Mouse (Mus musculus) embryonic facial prominence, embryonic 12.5 days (tissue): ENCODE measurements around the gene Ttll7. TPM values are rescaled to one million over a fixed set of nuclear protein-coding genes. Genes with fewer than 3 reads are reported as not detected.

Experiments used
- ATAC-seq: fragments of 200-750 bp; cut with Nextera tagmentation; 2 replicates; pipeline ENCODE4 v1.8.0; 2017; ENCODE audit not compliant: insufficient number of reproducible peaks, insufficient read depth, low FRiP score, low TSS enrichment
- H3K27ac ChIP-seq: fragments of 300-500 bp; sonication (generic); 2 replicates; pipeline ENCODE4 v1.5.1; 2016; ENCODE audit warnings: mild to moderate bottlenecking
- H3K27me3 ChIP-seq: fragments of 300-500 bp; sonication (generic); 2 replicates; pipeline ENCODE4 v1.6.1; 2016; ENCODE audit warnings: mild to moderate bottlenecking, moderate library complexity
- H3K36me3 ChIP-seq: fragments of 300-500 bp; sonication (generic); 2 replicates; pipeline ENCODE4 v1.6.1; 2016; ENCODE audit warnings: mild to moderate bottlenecking
- H3K4me1 ChIP-seq: fragments of 300-500 bp; sonication (generic); 2 replicates; pipeline ENCODE4 v1.6.1; 2016
- H3K4me2 ChIP-seq: fragments of 300-500 bp; sonication (generic); replicated peaks from 2 replicates; pipeline ENCODE4 v1.6.1; 2016; ENCODE audit warnings: mild to moderate bottlenecking, moderate library complexity
- H3K4me3 ChIP-seq: fragments of 300-500 bp; sonication (generic); 2 replicates; pipeline ENCODE4 v1.5.1; 2016; ENCODE audit warnings: mild to moderate bottlenecking
- H3K9ac ChIP-seq: fragments of 300-500 bp; sonication (generic); 2 replicates; pipeline ENCODE4 v1.6.1; 2016; ENCODE audit warnings: mild to moderate bottlenecking, moderate library complexity
- H3K9me3 ChIP-seq: fragments of 300-500 bp; sonication (generic); 2 replicates; pipeline ENCODE4 v1.6.1; 2016; ENCODE audit warnings: mild to moderate bottlenecking, moderate library complexity
- WGBS: fragments of 180-500 bp; shearing (Covaris S2); methylation state at CpG from one replicate; pipeline ENCODE4 v1.1.7; 2016; 5-methylcytosine and 5-hydroxymethylcytosine counted together
- polyA plus RNA-seq: library from polyadenylated mRNA; unstranded; fragments of >200 nt; fragmentation: Nextera tagmentation; extraction: Ambion mirVana; gene quantifications from 2 replicates; pipeline ENCODE4 v1.2.1, GENCODE M21; 2016

Gene Ttll7
- 5.4 and 7.6 TPM in 2 replicates for polyA plus RNA-seq

DNA sequence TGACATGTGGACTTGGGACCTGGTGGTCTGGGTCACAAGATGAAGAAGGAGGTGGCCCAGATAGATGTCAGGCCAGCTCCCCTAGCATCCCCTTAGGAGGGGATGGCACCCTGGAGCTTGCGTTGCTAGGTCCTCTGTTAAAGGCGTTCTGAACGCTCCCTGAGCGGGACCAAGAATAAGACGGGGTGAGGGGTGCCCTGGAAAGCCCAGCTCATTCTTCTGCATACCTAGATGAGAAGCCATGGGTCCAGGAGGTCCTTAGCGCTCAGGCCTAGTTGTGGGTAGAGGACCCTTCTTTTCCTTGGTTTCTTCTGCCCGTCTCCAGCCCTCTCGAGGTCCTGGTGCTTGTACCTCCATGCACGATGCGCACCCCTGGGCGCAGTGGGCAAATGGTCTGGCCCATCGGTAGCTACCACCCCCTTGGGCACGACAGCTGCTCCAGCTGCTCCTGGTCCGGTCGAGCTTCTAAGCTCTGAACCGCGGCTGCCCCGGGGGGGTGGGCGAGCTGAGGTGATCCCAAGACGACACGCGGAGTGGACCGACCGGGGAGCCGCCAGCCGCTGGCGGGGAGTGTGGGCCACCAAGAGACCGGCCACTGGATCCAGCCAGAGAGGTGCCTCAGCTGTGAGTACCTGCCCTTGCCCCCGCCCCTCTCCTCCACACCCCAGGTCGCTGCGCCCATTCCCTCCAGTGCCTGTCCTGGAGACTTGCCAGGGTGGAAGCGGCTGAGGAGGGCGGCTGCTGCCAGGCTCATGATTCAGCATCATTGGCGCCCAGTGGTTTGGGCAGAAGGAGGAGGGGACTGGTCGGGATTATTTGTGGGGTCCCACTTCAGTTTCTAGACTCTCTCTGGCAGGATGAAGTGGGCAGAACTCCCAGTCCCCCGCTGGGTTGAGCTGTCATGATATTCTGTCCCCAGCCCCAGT, at the start of gene Ttll7:
Ttll7 (plus strand) TSS at position 402 of the 926 bp plus-strand sequence.
- 0 out of 2 replicates have a peak within 1 kb of the TSS, but pooled peaks have one; percentile 20 for H3K27ac ChIP-seq
- H3K27me3 ChIP-seq: no peaks in the 10 kb centered on the region

DNA sequence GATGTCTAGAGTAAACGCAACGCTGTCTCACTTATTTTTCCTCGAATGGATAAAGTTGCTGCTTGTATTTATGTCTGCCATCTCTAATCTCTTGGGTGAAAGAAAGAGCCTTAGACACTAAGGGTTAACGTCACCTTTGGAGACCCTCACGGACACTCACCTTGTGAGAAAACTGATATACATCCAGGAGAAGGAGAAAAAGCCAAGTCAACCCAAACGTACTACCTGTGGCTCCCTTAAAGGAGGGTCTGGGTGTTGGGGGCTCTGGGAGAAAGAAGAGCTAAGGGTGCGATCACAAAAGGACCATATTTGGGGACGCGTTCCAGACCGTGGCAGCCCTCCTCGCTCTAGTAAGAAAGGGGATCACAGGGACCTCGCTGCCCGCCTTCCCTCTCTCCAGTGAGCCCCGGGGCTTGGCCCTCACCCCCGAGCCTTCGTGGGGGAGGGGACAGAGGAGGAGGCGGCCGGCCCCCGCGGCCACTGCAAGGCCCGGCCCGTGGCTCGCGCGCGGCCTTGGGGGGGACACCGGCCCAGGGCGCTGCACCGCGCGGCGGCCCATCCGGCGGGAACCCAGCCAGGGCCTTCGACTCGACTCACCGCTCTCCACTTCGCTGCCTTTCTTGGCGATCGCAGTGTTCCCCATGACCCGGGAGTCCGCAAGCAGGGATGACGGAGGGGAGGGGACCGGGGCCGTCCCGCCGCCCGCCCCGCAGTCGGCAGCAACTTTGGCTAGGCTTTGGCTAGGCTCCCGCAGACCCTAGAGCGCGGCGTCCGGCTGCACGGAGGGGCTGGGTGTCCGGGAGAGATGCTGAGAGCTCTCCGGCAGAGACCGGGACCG, 39.9 kb upstream of the Ttll7 start:
- H3K4me3 ChIP-seq: peak overlapping the region; percentile 63
- no peaks in the 10 kb centered on the region for H3K36me3 ChIP-seq
- peak overlapping the region; percentile 75 for H3K9ac ChIP-seq
- ATAC-seq: peak; percentile 83
- peak overlapping the region; percentile 88 for H3K27ac ChIP-seq
- H3K27me3 ChIP-seq: no peaks in the 10 kb centered on the region
- H3K4me2 ChIP-seq: peak overlapping the region; percentile 78
- WGBS: under 1% methylated on average over 58 of the region's 60 CpGs
- no peaks in the 10 kb centered on the region for H3K9me3 ChIP-seq
- peaks cover 9% of the 10 kb centered on the region; the same call in 1 of the 2 replicates for H3K4me1 ChIP-seq

More for the DNA sequence above, at the start of gene Ttll7:
- Histone ChIP-seq H3K4me3 (peak within 1 kb of the TSS; percentile 70), H3K4me1 (no peaks in the 10 kb centered on the region), H3K36me3 (no peaks in the 10 kb centered on the region), H3K4me2 (peak within 1 kb of the TSS; percentile 80), H3K9me3 (no peaks in the 10 kb centered on the region), H3K9ac (peak within 1 kb of the TSS; percentile 73)
- ATAC-seq: peak; percentile 91
- WGBS: under 1% methylated on average over 35 of the region's 36 CpGs

DNA sequence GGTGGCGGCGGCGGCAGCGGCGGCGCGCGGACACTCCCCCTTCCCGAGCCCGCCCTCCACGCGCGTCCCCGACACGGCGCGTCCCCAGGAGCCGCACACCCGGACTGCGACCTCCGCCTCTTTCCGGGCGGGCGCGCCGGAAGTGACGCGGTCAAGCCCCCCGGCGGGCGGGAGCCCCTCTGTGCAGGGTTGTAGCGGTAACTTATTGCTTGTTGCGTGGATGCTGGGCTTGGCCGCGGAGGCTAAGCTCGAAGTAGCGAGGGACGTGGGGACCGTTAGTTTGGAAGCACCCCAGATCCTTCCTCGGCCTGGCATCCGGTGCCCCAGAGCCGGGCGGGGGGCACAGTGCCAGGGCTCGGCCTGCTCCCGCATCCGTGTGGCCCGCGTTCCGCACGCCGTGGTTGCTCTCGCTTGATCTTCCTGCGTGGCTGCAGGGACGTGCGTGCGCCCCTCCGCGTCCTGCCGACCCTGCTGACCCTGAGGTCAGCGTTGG, 39.2 kb upstream of the Ttll7 start, which contains the start of gene Prkacb:
Prkacb (minus strand) TSS at position 90 of the 493 bp plus-strand sequence.
- peak within 1 kb of the TSS; percentile 63 for H3K4me3 ChIP-seq
- no peaks in the 10 kb centered on the region for H3K9me3 ChIP-seq
- ATAC-seq: peak; percentile 96
- no peaks in the 10 kb centered on the region for H3K27me3 ChIP-seq
- under 1% methylated on average over 60 of the region's 60 CpGs for WGBS
- H3K4me2 ChIP-seq: peak within 1 kb of the TSS; percentile 78
- peak within 1 kb of the TSS; percentile 88 for H3K27ac ChIP-seq
- peaks cover 9% of the 10 kb centered on the region; the same call in 1 of the 2 replicates for H3K4me1 ChIP-seq
- no peaks in the 10 kb centered on the region for H3K36me3 ChIP-seq
- H3K9ac ChIP-seq: peak within 1 kb of the TSS; percentile 75

DNA sequence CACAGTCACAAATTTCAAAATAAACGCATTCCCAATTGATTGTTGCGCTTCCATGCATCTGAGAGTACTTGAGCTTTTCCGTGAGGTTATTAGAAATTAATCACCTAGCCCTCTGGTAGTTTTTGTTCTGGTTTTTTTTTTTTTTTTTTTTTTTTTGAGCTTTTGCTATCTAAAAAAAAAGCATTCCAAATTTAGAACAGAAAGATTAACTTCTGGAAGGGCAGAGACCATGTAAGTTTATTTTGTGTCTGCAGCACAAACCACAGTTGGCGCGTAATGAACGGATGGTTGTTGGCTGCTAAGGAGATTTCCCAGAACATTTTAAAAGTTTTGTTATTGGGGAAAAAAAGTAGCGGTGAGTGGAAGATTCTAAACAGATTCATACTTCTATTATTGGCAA, 38.5 kb upstream of the Ttll7 start:
- no peaks in the 10 kb centered on the region for H3K27me3 ChIP-seq
- no peak for ATAC-seq
- H3K4me1 ChIP-seq: peaks cover 9% of the 10 kb centered on the region; the same call in 1 of the 2 replicates
- no peak overlapping the region for H3K27ac ChIP-seq
- H3K4me2 ChIP-seq: peak overlapping the region; percentile 78
- H3K9me3 ChIP-seq: no peaks in the 10 kb centered on the region
- WGBS: 60% methylated on average over 7 of the region's 7 CpGs
- no peaks in the 10 kb centered on the region for H3K36me3 ChIP-seq
- peak overlapping the region; percentile 63 for H3K4me3 ChIP-seq
- peak overlapping the region; percentile 75 for H3K9ac ChIP-seq

DNA sequence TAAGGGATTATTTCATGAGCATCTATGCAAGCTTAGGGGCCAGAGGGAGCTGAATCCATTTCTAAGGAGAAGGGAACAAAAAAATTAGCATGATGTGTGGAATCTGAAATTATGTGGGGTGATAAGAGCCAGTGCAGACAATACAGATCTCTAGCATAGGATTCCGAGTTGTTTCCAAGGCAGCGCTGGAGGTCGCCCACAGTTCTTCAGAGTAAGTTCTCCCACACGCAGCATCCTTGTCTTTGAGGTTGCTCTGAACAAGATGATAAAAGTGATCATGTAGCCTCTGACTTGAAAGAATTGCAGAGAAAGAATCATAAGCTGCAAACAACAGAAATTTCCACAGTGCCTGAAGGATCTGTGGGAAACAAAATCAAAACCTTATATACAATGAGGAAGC, 31.4 kb upstream of the Ttll7 start:
- Histone ChIP-seq H3K4me2 (no peak overlapping the region), H3K36me3 (no peaks in the 10 kb centered on the region), H3K9me3 (no peaks in the 10 kb centered on the region), H3K9ac (no peak overlapping the region), H3K27ac (no peak overlapping the region), H3K27me3 (no peaks in the 10 kb centered on the region), H3K4me1 (no peaks in the 10 kb centered on the region), H3K4me3 (no peak overlapping the region)
- ATAC-seq: no peak
- 88% methylated on average over 4 of the region's 4 CpGs for WGBS

DNA sequence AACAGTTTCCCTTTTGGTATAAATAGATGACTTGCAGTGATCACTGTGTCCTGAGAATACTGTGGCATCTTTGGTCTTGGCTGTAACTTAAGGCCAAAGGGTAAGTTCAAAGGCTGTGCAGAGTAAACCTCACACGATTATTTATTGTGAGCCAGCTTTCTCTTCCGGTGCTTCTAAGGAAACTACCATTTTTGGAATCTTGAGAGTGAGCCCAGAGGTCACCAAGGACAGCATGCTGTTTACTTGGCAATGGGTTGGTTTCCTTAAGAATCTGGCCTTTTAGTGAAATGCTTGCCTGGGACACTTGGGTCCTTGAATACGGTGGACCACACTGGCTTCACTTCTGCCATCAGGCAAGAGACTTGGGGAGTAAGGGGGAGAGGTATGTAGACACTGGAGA, 9.4 kb upstream of the Ttll7 start:
- Histone ChIP-seq H3K4me3 (no peak overlapping the region), H3K4me1 (peaks cover 5% of the 10 kb centered on the region; the same call in 1 of the 2 replicates), H3K27me3 (no peaks in the 10 kb centered on the region), H3K9ac (no peak overlapping the region), H3K27ac (no peak overlapping the region), H3K4me2 (no peak overlapping the region), H3K36me3 (no peaks in the 10 kb centered on the region), H3K9me3 (no peaks in the 10 kb centered on the region)
- WGBS: 51% methylated on average over 3 of the region's 3 CpGs
- no peak for ATAC-seq

DNA sequence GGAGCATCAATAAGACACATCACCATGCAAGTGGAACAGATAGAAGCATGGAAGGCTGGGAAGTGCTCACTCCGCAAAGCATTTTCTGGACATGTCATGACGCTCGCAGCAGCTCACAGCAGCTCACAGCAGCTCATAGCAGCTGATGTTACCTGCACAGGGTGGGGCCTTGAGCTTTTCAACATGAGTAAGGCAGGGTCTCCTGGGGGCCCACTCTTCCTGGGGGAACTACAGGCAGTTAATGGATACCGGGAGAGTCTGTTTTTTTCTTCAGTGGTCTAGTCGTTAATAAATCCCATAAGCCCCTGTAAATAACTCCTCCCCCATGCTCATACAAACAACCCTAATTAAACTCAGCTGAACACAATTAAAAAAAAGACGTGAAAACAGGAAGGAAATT, 8.7 kb upstream of the Ttll7 start:
- Histone ChIP-seq H3K9ac (no peak overlapping the region), H3K27me3 (no peaks in the 10 kb centered on the region), H3K4me3 (no peak overlapping the region), H3K27ac (no peak overlapping the region), H3K4me1 (peaks cover 5% of the 10 kb centered on the region; the same call in 1 of the 2 replicates), H3K9me3 (no peaks in the 10 kb centered on the region), H3K36me3 (no peaks in the 10 kb centered on the region), H3K4me2 (no peak overlapping the region)
- WGBS: 48% methylated on average over 6 of the region's 6 CpGs
- ATAC-seq: no peak

DNA sequence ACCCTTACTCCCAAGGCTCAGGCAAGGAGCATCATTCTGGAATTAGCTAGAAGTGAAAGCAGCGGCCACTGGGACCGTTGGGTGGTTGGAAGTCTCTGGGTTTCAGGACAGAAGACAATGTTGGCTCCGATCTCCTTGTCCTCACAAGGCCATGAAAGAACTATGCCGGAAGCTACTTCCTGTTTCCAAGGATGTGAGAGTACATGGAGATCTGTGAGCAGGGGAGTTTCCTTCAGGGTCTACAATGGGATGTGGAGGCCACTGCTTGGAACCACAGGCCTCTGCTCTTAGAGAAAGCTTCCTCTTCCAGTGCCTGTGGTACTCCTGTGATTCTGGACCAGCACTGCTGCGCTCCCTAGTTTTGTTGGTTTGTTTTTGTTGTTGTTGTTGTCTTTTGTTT, 5.9 kb upstream of the Ttll7 start:
- Histone ChIP-seq H3K4me1 (peaks cover 5% of the 10 kb centered on the region; the same call in 1 of the 2 replicates), H3K36me3 (no peaks in the 10 kb centered on the region), H3K9ac (no peak overlapping the region), H3K9me3 (no peaks in the 10 kb centered on the region), H3K4me2 (no peak overlapping the region), H3K27me3 (no peaks in the 10 kb centered on the region), H3K4me3 (no peak overlapping the region), H3K27ac (no peak overlapping the region)
- whole genome bisulfite sequencing: 89% methylated on average over 5 of the region's 5 CpGs
- ATAC-seq: no peak

DNA sequence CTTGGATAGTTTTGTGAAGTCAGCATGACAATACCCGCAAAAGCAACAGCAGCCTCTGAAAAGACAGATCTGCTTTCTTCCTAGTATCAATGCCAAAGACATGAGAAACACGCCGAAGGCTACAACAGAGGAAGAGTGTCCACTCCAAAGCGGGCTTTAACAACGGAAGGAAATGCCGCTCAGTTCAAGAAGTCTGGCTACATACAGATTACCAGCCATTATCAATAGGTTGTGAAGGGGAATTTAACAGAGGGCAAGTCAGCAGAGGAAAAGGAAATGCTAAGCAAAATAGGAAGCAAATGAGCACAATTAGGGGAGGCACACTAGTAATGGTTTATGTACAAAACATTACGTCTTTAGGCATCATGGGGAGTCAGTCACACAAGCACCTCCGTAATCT, 4.1 kb upstream of the Ttll7 start:
- Histone ChIP-seq H3K27ac (no peak overlapping the region), H3K4me2 (no peak overlapping the region), H3K4me3 (no peak overlapping the region), H3K36me3 (no peaks in the 10 kb centered on the region), H3K4me1 (no peaks in the 10 kb centered on the region), H3K9me3 (no peaks in the 10 kb centered on the region), H3K9ac (no peak overlapping the region), H3K27me3 (no peaks in the 10 kb centered on the region)
- ATAC-seq: no peak
- 81% methylated on average over 8 of the region's 8 CpGs for WGBS

DNA sequence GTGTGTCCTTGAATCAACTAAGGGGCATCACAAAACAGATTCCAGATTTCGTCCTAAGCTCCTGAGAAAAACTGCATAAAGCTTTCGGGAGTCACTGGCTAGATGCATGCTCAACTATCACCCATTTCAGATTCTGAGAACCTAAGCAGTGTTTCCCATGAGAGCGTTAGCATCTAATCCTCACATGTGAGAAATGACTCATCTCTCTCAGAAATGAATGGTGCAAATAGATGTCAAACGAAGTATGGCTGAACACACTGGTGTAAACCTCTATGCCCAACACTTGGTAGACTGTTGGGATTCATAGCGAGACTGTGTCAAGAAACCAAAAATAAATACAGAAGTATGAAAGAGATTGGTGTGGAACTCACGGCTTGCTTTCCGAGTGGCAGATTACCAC, 2.8 kb upstream of the Ttll7 start:
- Histone ChIP-seq H3K27me3 (no peaks in the 10 kb centered on the region), H3K9me3 (no peaks in the 10 kb centered on the region), H3K4me1 (no peaks in the 10 kb centered on the region), H3K36me3 (no peaks in the 10 kb centered on the region), H3K27ac (no peak overlapping the region), H3K4me3 (no peak overlapping the region), H3K9ac (no peak overlapping the region), H3K4me2 (no peak overlapping the region)
- no peak for ATAC-seq
- 87% methylated on average over 7 of the region's 7 CpGs for WGBS

DNA sequence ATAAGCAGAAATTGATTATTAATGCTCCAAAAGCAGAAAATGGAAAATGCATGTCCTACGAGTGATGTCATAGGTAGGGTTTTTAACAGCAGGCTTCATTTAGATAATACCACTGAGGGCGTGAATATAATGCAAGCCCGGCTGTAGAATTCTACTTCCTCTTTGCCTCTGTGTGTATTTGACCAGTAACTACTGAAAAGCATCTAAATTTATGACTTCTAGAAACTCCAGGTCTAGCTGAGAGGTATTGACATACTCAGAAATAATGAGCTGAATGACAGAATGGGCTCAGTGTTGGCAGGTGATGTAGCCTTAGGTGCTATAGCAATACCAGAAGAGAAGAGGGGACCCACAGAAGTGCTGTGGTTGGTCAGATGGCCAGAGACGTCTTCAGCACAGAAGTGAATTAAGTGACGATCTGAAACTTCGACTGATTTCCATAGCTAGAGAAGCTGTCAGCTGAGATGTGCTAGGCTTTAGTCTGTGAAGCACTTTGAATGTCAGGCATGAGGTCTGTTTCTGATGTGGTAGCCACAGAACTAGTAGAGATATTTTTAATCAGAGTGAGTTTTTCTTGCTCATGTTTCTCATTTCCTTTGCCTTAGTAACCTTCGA, 2.4 kb downstream of the Ttll7 start:
- Histone ChIP-seq H3K4me1 (no peaks in the 10 kb centered on the region), H3K9me3 (no peaks in the 10 kb centered on the region), H3K4me2 (no peak overlapping the region), H3K9ac (no peak overlapping the region), H3K4me3 (no peak overlapping the region), H3K27ac (no peak overlapping the region), H3K27me3 (no peaks in the 10 kb centered on the region), H3K36me3 (no peaks in the 10 kb centered on the region)
- WGBS: 75% methylated on average over 7 of the region's 7 CpGs
- no peak for ATAC-seq
